Mouse (Mus musculus) brain, adult 10 weeks (tissue): ENCODE data around the gene Pfkfb3. TPM values are rescaled to one million over a fixed set of nuclear protein-coding genes. Genes with fewer than 3 reads are reported as not detected.

Experiments
- polyA plus RNA-seq: library from polyadenylated mRNA; stranded (reverse); fragments of 350-450 nt; fragmentation: Illumina TruSeq; extraction: RNeasy Lipid Tissue Mini Kit (QIAGEN cat#74804); gene quantifications from one replicate; pipeline ENCODE4 v1.2.3, GENCODE M21; 2015; ENCODE audit warnings: low read depth, low replicate concordance

Pfkfb3 gene
- 26.8 TPM for polyA plus RNA-seq

GRCm38 (mm10) chr2:11553471-11554400 lies at the start of gene Pfkfb3:
TSS of gene Pfkfb3 (minus strand) at chr2:11554077.

Other genes starting within 250 kb of the Pfkfb3 start
- 89.6 TPM for gene Rbm17, start 50.1 kb upstream of the Pfkfb3 start, polyA plus RNA-seq
- not detected for gene Gm17490, start 72.2 kb upstream of the Pfkfb3 start, polyA plus RNA-seq
- 0.09 TPM for gene Il2ra, start 88.7 kb upstream of the Pfkfb3 start, polyA plus RNA-seq
- gene Il15ra, start 151.2 kb upstream of the Pfkfb3 start, polyA plus RNA-seq = 11.9 TPM
- gene Fbh1, start 223.5 kb upstream of the Pfkfb3 start, polyA plus RNA-seq = 66.8 TPM
- 40.2 TPM for gene Ankrd16, start 223.8 kb upstream of the Pfkfb3 start, polyA plus RNA-seq